Mouse (Mus musculus) intestine, embryonic 15.5 days (tissue): ENCODE data around the gene Tgfa. TPM values are rescaled to one million over a fixed set of nuclear protein-coding genes. Genes with fewer than 3 reads are reported as not detected.
A peak's percentile ranks its signal among the peaks of the same experiment; 100 is the strongest.

Experiments
- ATAC-seq: fragments of 200-750 bp; cut with Nextera tagmentation; 2 replicates; pipeline ENCODE4 v1.8.0; 2017; ENCODE audit warnings: moderate TSS enrichment, moderate library complexity
- H3K27ac ChIP-seq: fragments of 300-500 bp; sonication (generic); 2 replicates; pipeline ENCODE4 v1.5.1; 2015; ENCODE audit warnings: mild to moderate bottlenecking, inconsistent platforms
- H3K27me3 ChIP-seq: fragments of 300-500 bp; sonication (generic); replicated peaks from 2 replicates; pipeline ENCODE4 v1.6.1; 2015; ENCODE audit warnings: inconsistent platforms
- H3K36me3 ChIP-seq: fragments of 300-500 bp; sonication (generic); 2 replicates; pipeline ENCODE4 v1.6.1; 2015; ENCODE audit warnings: inconsistent platforms
- H3K4me1 ChIP-seq: fragments of 300-500 bp; sonication (generic); replicated peaks from 2 replicates; pipeline ENCODE4 v1.6.1; 2015; ENCODE audit warnings: inconsistent platforms
- H3K4me2 ChIP-seq: fragments of 300-500 bp; sonication (generic); replicated peaks from 2 replicates; pipeline ENCODE4 v1.6.1; 2015; ENCODE audit warnings: mild to moderate bottlenecking, inconsistent platforms
- H3K4me3 ChIP-seq: fragments of 300-500 bp; sonication (generic); replicated peaks from 2 replicates; pipeline ENCODE4 v1.5.1; 2015; ENCODE audit warnings: inconsistent platforms
- H3K9ac ChIP-seq: fragments of 300-500 bp; sonication (generic); 2 replicates; pipeline ENCODE4 v1.6.1; 2015; ENCODE audit warnings: inconsistent platforms
- H3K9me3 ChIP-seq: fragments of 300-500 bp; sonication (generic); 2 replicates; pipeline ENCODE4 v1.6.1; 2016; ENCODE audit warnings: inconsistent platforms
- WGBS: fragments of 180-500 bp; shearing (Covaris S2); methylation state at CpG from one replicate; pipeline ENCODE4 v1.1.7; 2015; 5-methylcytosine and 5-hydroxymethylcytosine counted together
- polyA plus RNA-seq: library from polyadenylated mRNA; unstranded; fragments of >200 nt; fragmentation: Nextera tagmentation; extraction: Ambion mirVana; gene quantifications from 2 replicates; pipeline ENCODE4 v1.2.1, GENCODE M21; 2015

Gene Tgfa
- polyA plus RNA-seq, 1 experiment from 2014 or later: 6.5 TPM

- no peak overlapping the region for H3K27ac ChIP-seq
- H3K9ac ChIP-seq: no peak overlapping the region
- no peaks in the 10 kb centered on the region for H3K36me3 ChIP-seq
- H3K4me3 ChIP-seq: no peak overlapping the region
- 0 out of 2 replicates have a peak, but pooled peaks cover 7% of the 10 kb centered on the region for H3K4me1 ChIP-seq
- no peak for ATAC-seq
- H3K27me3 ChIP-seq: peaks cover 14% of the 10 kb centered on the region
- H3K4me2 ChIP-seq: no peak overlapping the region
- no peaks in the 10 kb centered on the region for H3K9me3 ChIP-seq
- WGBS: 52% methylated on average over 5 of the region's 5 CpGs
These were observed 1.1 kb upstream of the Tgfa start for GRCm38 (mm10) chr6:86193879-86194278.

GRCm38 (mm10) chr6:86196034-86196433, 1.0 kb downstream of the Tgfa start:
- Histone ChIP-seq H3K4me2 (peak overlapping the region; percentile 94), H3K4me1 (0 out of 2 replicates have a peak, but pooled peaks cover 7% of the 10 kb centered on the region), H3K36me3 (no peaks in the 10 kb centered on the region), H3K9me3 (no peaks in the 10 kb centered on the region), H3K27ac (no peak overlapping the region), H3K4me3 (peak overlapping the region; percentile 65), H3K9ac (no peak overlapping the region), H3K27me3 (peaks cover 14% of the 10 kb centered on the region)
- WGBS: 6% methylated on average over 14 of the region's 14 CpGs
- no peak for ATAC-seq

- H3K4me1 ChIP-seq: 0 out of 2 replicates have a peak, but pooled peaks cover 7% of the 10 kb centered on the region
- H3K4me2 ChIP-seq: no peak overlapping the region
- H3K27me3 ChIP-seq: peaks cover 14% of the 10 kb centered on the region
- H3K9me3 ChIP-seq: no peaks in the 10 kb centered on the region
- ATAC-seq: no peak
- no peak overlapping the region for H3K27ac ChIP-seq
- WGBS: 25% methylated on average over 11 of the region's 11 CpGs
- H3K9ac ChIP-seq: no peak overlapping the region
- H3K4me3 ChIP-seq: no peak overlapping the region
- no peaks in the 10 kb centered on the region for H3K36me3 ChIP-seq
These were observed 2.3 kb downstream of the Tgfa start for GRCm38 (mm10) chr6:86197150-86197862.

- WGBS: 78% methylated on average over 5 of the region's 5 CpGs
- ATAC-seq: no peak
- Histone ChIP-seq H3K27me3 (peaks cover 3% of the 10 kb centered on the region), H3K4me3 (no peak overlapping the region), H3K9me3 (no peaks in the 10 kb centered on the region), H3K9ac (no peak overlapping the region), H3K27ac (no peak overlapping the region), H3K4me2 (no peak overlapping the region), H3K36me3 (no peaks in the 10 kb centered on the region), H3K4me1 (no peaks in the 10 kb centered on the region)
These were observed 5.9 kb downstream of the Tgfa start for GRCm38 (mm10) chr6:86200934-86201333.

- Histone ChIP-seq H3K27ac (no peak overlapping the region), H3K4me1 (no peaks in the 10 kb centered on the region), H3K4me3 (no peak overlapping the region), H3K36me3 (no peaks in the 10 kb centered on the region), H3K9ac (no peak overlapping the region), H3K27me3 (no peaks in the 10 kb centered on the region; the same call in 1 of the 2 replicates), H3K4me2 (no peak overlapping the region), H3K9me3 (no peaks in the 10 kb centered on the region)
- WGBS: 75% methylated on average over 7 of the region's 7 CpGs
- ATAC-seq: no peak
These were observed 8.1 kb downstream of the Tgfa start for GRCm38 (mm10) chr6:86203101-86203500.

- 83% methylated on average over 6 of the region's 6 CpGs for WGBS
- no peak for ATAC-seq
- Histone ChIP-seq H3K4me2 (no peak overlapping the region), H3K27ac (no peak overlapping the region), H3K4me3 (no peak overlapping the region), H3K4me1 (peaks cover 4% of the 10 kb centered on the region; the same call in 1 of the 2 replicates), H3K36me3 (no peaks in the 10 kb centered on the region), H3K27me3 (no peaks in the 10 kb centered on the region), H3K9ac (no peak overlapping the region), H3K9me3 (no peaks in the 10 kb centered on the region)
These were observed 11.0 kb downstream of the Tgfa start for GRCm38 (mm10) chr6:86206014-86206413.

- Histone ChIP-seq H3K4me1 (peaks cover 4% of the 10 kb centered on the region; the same call in 1 of the 2 replicates), H3K4me3 (no peak overlapping the region), H3K27me3 (no peaks in the 10 kb centered on the region), H3K9ac (no peak overlapping the region), H3K27ac (no peak overlapping the region), H3K4me2 (no peak overlapping the region), H3K36me3 (no peaks in the 10 kb centered on the region), H3K9me3 (no peaks in the 10 kb centered on the region)
- no peak for ATAC-seq
- 79% methylated on average over 12 of the region's 12 CpGs for WGBS
These were observed 12.0 kb downstream of the Tgfa start for GRCm38 (mm10) chr6:86206985-86207384.

- Histone ChIP-seq H3K27ac (no peak overlapping the region), H3K36me3 (no peaks in the 10 kb centered on the region), H3K9me3 (no peaks in the 10 kb centered on the region), H3K4me2 (no peak overlapping the region), H3K4me1 (peaks cover 4% of the 10 kb centered on the region; the same call in 1 of the 2 replicates), H3K9ac (no peak overlapping the region), H3K4me3 (no peak overlapping the region), H3K27me3 (no peaks in the 10 kb centered on the region)
- WGBS: 45% methylated on average over 17 of the region's 17 CpGs
- ATAC-seq: no peak
These were observed 14.4 kb downstream of the Tgfa start for GRCm38 (mm10) chr6:86209133-86210016.

- Histone ChIP-seq H3K27me3 (no peaks in the 10 kb centered on the region), H3K9ac (no peak overlapping the region), H3K36me3 (no peaks in the 10 kb centered on the region), H3K9me3 (no peaks in the 10 kb centered on the region), H3K4me2 (no peak overlapping the region), H3K4me1 (peaks cover 4% of the 10 kb centered on the region; the same call in 1 of the 2 replicates), H3K27ac (no peak overlapping the region), H3K4me3 (no peak overlapping the region)
- WGBS: 66% methylated on average over 6 of the region's 6 CpGs
- ATAC-seq: no peak
These were observed 15.0 kb downstream of the Tgfa start for GRCm38 (mm10) chr6:86210017-86210408.

GRCm38 (mm10) chr6:86210619-86211018, 15.6 kb downstream of the Tgfa start:
- no peaks in the 10 kb centered on the region for H3K9me3 ChIP-seq
- no peak overlapping the region for H3K4me3 ChIP-seq
- H3K4me2 ChIP-seq: no peak overlapping the region
- H3K27me3 ChIP-seq: no peaks in the 10 kb centered on the region
- ATAC-seq: no peak
- H3K27ac ChIP-seq: no peak overlapping the region
- no peak overlapping the region for H3K9ac ChIP-seq
- peaks cover 4% of the 10 kb centered on the region; the same call in 1 of the 2 replicates for H3K4me1 ChIP-seq
- 70% methylated on average over 3 of the region's 3 CpGs for WGBS
- no peaks in the 10 kb centered on the region for H3K36me3 ChIP-seq

GRCm38 (mm10) chr6:86211081-86211763, 16.2 kb downstream of the Tgfa start:
- Histone ChIP-seq H3K9ac (no peak overlapping the region), H3K27ac (no peak overlapping the region)
- 76% methylated on average over 12 of the region's 12 CpGs for WGBS

More at GRCm38 (mm10) chr6:86211081-86211763, 16.2 kb downstream of the Tgfa start:
- no peak for ATAC-seq
- Histone ChIP-seq H3K36me3 (no peaks in the 10 kb centered on the region), H3K4me3 (no peak overlapping the region), H3K9me3 (no peaks in the 10 kb centered on the region), H3K4me1 (peaks cover 4% of the 10 kb centered on the region; the same call in 1 of the 2 replicates), H3K4me2 (no peak overlapping the region), H3K27me3 (no peaks in the 10 kb centered on the region)
